Mouse (Mus musculus): ENCODE data around the gene Muc2.
A peak's percentile ranks its signal among the peaks of the same experiment; 100 is the strongest.

Muc2 gene

GRCm38 (mm10) chr7:141770521-141770920, 80.4 kb downstream of the Muc2 start:
- no peak for DNase-seq (ENCODE audit: low read depth)

GRCm38 (mm10) chr7:141770988-141771387, 80.8 kb downstream of the Muc2 start:
- DNase-seq (ENCODE audit: low read depth), result peak; percentile 12

GRCm38 (mm10) chr7:141772058-141772557, 82.0 kb downstream of the Muc2 start:
- DNase-seq (ENCODE audit: low read depth), result no peak

- DNase-seq (ENCODE audit: low read depth), result no peak
Observed at GRCm38 (mm10) chr7:141774855-141775254, 84.7 kb downstream of the Muc2 start.

- DNase-seq (ENCODE audit: low read depth), result no peak
Observed at GRCm38 (mm10) chr7:141776199-141776598, 86.1 kb downstream of the Muc2 start.

- DNase-seq (ENCODE audit: low read depth), result no peak
Observed at GRCm38 (mm10) chr7:141788677-141789452, 98.7 kb downstream of the Muc2 start, which contains the start of gene Muc5ac. Muc5ac (plus strand) TSS chr7:141788972.

- DNase-seq (ENCODE audit: low read depth), result no peak
Observed at GRCm38 (mm10) chr7:141794251-141794650, 104.1 kb downstream of the Muc2 start.

- no peak for DNase-seq (ENCODE audit: low read depth)
Observed at GRCm38 (mm10) chr7:141803206-141803605, 113.1 kb downstream of the Muc2 start.

Data from c-Kit-positive CD71-negative TER-119-negative erythroid progenitor cells, embryonic 14.5 days (primary cell).